In the genomic region with DNA sequence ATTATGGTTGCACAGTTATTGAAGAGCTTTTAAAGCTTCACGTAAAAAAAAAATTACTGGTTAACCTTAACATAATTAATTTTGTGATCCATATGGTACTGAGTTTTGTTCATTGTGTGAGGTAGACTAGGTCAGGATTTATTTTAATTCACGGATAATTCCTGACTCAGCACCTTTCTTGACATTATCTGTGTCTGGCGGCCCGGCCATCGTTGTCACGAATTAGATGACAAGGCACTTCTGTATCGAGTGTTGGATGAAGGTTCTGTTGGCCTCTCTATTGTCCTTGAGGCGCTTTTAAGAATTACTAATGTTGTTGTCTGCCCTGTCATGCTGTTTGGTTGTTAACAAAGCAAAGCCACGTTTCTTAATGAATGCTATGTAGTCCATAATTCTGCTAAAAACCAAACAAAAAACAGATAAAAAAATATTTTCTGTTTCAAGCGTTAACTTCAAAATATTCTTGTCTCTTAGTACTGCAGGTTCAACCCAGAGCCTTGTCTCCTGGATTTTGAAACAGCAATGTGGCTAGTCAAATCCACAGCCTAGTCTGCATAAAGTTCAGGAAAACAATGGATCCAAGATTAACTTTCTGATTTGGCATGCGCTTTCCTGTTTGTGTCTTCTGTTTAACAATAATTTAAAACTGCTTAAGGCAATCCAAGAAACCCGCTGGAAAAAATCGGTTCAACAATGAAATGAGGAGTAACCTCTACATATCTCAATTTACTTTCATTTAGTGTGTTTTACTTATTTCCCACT, we compare ENCODE assay signal across 16 mouse cellular contexts. TPM values are rescaled to one million over a fixed set of nuclear protein-coding genes. Genes with fewer than 3 reads are reported as not detected.
DNase-seq lines count a peak whose midpoint lies in the region; ATAC-seq lines count a peak whose summit lies in the region.
"Had no signal": no experiment of that assay in that cellular context is flagged by ENCODE, and none has a peak within 500 bp of the region (broad histone marks: within the 10 kb centered on the region; RNA-seq: fewer than 3 reads in every experiment).

No protein-coding gene starts in this region.

- no peak overlapping the region for H3K9ac ChIP-seq in kidney, embryonic 14.5 days (ENCODE audit: low read depth, low read length)
- H3K9ac ChIP-seq in liver, embryonic 11.5 days (ENCODE audit: low read depth, low read length) = no peak overlapping the region
- H3K9ac ChIP-seq: embryonic facial prominence, embryonic 15.5 days had no signal

- no peaks in the 10 kb centered on the region for H3K27me3 ChIP-seq in erythroblast, embryonic 14.5 days (ENCODE audit: control insufficient read depth)
- H3K27me3 ChIP-seq in kidney, embryonic 14.5 days (ENCODE audit: control insufficient read depth, insufficient read depth, low read length) = no peaks in the 10 kb centered on the region
- no peaks in the 10 kb centered on the region for H3K27me3 ChIP-seq in liver, embryonic 11.5 days (replicated peaks; ENCODE audit: control insufficient read depth, insufficient read depth, low read length)
- H3K27me3 ChIP-seq: embryonic facial prominence, embryonic 15.5 days; Patski had no signal

- peaks cover 20% of the 10 kb centered on the region for H3K4me1 ChIP-seq in erythroblast, embryonic 14.5 days (ENCODE audit: control insufficient read depth)
- no peaks in the 10 kb centered on the region for H3K4me1 ChIP-seq in kidney, embryonic 14.5 days (ENCODE audit: control insufficient read depth, insufficient read depth, low read length)
- no peaks in the 10 kb centered on the region for H3K4me1 ChIP-seq in liver, embryonic 11.5 days (replicated peaks; ENCODE audit: control insufficient read depth, insufficient read depth, low read length)
- H3K4me1 ChIP-seq: embryonic facial prominence, embryonic 15.5 days had no signal

- WGBS in kidney, embryonic 14.5 days = 83% methylated on average over 13 of the region's 13 CpGs
- 75% methylated on average over 13 of the region's 13 CpGs for whole genome bisulfite sequencing in liver, embryonic 11.5 days

- H3K4me3 ChIP-seq in erythroblast, embryonic 14.5 days (replicated peaks) = peak overlapping the region; percentile 76
- H3K4me3 ChIP-seq in kidney, embryonic 14.5 days (ENCODE audit: low read length) = no peak overlapping the region
- no peak overlapping the region for H3K4me3 ChIP-seq in liver, embryonic 11.5 days (ENCODE audit: low read depth, low read length)

- peaks cover 31% of the 10 kb centered on the region for H3K36me3 ChIP-seq in erythroblast, embryonic 14.5 days (ENCODE audit: control insufficient read depth)
- H3K36me3 ChIP-seq in kidney, embryonic 14.5 days (ENCODE audit: control insufficient read depth, insufficient read depth, low read length) = no peaks in the 10 kb centered on the region
- H3K36me3 ChIP-seq in liver, embryonic 11.5 days (ENCODE audit: control insufficient read depth, insufficient read depth, low read length) = no peaks in the 10 kb centered on the region
- H3K36me3 ChIP-seq: embryonic facial prominence, embryonic 15.5 days had no signal

- ATAC-seq in erythroblast, adult 5-6 weeks (replicated peaks; ENCODE audit: low FRiP score, poor library complexity, severe bottlenecking) = no peak
- no peak for ATAC-seq in kidney, embryonic 14.5 days (ENCODE audit: low FRiP score, low TSS enrichment)
- ATAC-seq in liver, embryonic 11.5 days (replicated peaks; ENCODE audit: low FRiP score) = 0 out of 2 replicates have a peak, but pooled peaks have one; percentile 10

- no peaks in the 10 kb centered on the region for H3K9me3 ChIP-seq in erythroblast, embryonic 14.5 days (ENCODE audit: control insufficient read depth, low read length)
- H3K9me3 ChIP-seq in kidney, embryonic 14.5 days (ENCODE audit: control insufficient read depth, low read length) = no peaks in the 10 kb centered on the region
- H3K9me3 ChIP-seq in liver, embryonic 11.5 days (ENCODE audit: control insufficient read depth, low read length) = no peaks in the 10 kb centered on the region
- H3K9me3 ChIP-seq: embryonic facial prominence, embryonic 15.5 days had no signal

- H3K27ac ChIP-seq in kidney, embryonic 14.5 days (ENCODE audit: low read depth, low read length) = no peak overlapping the region
- H3K27ac ChIP-seq in liver, embryonic 11.5 days (ENCODE audit: low read depth, low read length) = no peak overlapping the region
- H3K27ac ChIP-seq: embryonic facial prominence, embryonic 15.5 days had no signal

- peak overlapping the region; percentile 72; the same call in 1 of the 2 replicates for H3K4me2 ChIP-seq in kidney, embryonic 14.5 days (replicated peaks; ENCODE audit: low read depth, low read length)
- H3K4me2 ChIP-seq in liver, embryonic 11.5 days = peak overlapping the region; percentile 81

- DNase-seq in kidney, adult 11 months = no peak
- peak; percentile 72 for DNase-seq in adipocyte (ENCODE audit: low spot score)
- DNase-seq in liver, embryonic 11.5 days (ENCODE audit: low spot score) = no peak
- no peak for DNase-seq in cerebellum, postnatal 14 days
- DNase-seq in spleen, postnatal 4 days (ENCODE audit: low spot score in 2 of 2) = no peak
- DNase-seq: cerebellum, postnatal 36 days; right cerebral cortex, postnatal 14 days had no signal

RNA-seq across cellular contexts. Expression of a gene that starts 1.4 kb away (rescaled TPM):
- polyA plus RNA-seq in erythroblast, embryonic 14.5 days (2012) = 0.03 and 0.19 TPM in 2 replicates
- 2.3 and 5.2 TPM in 2 replicates for total RNA-seq in erythroblast, adult 5-6 weeks (2015; ENCODE audit: low replicate concordance)
- 0.51 and 2.0 TPM in 2 replicates for total RNA-seq in erythroblast, adult 5-6 weeks (2017; ENCODE audit: low replicate concordance)
- polyA plus RNA-seq in kidney, embryonic 14.5 days (2014; fragmentation: Nextera tagmentation; extraction: Ambion mirVana) = 6.5 and 10.2 TPM in 2 replicates
- polyA plus RNA-seq in liver, embryonic 11.5 days (2014; fragmentation: Nextera tagmentation; extraction: Ambion mirVana) = 8.1 and 11.5 TPM in 2 replicates
- total RNA-seq: neutrophil, adult 5-6 weeks had no signal

RNA-seq across cellular contexts. Expression of a gene that starts 20.6 kb away (rescaled TPM):
- polyA plus RNA-seq in erythroblast, embryonic 14.5 days (2012) = not detected in 2 replicates
- total RNA-seq in erythroblast, adult 5-6 weeks (2015; ENCODE audit: low replicate concordance) = not detected in 2 replicates
- total RNA-seq in erythroblast, adult 5-6 weeks (2017; ENCODE audit: low replicate concordance) = not detected in 2 replicates
- polyA plus RNA-seq in kidney, embryonic 14.5 days (2014; fragmentation: Nextera tagmentation; extraction: Ambion mirVana) = 0.23 and 0.31 TPM in 2 replicates
- polyA plus RNA-seq in liver, embryonic 11.5 days (2014; fragmentation: Nextera tagmentation; extraction: Ambion mirVana) = 0.51 and 0.57 TPM in 2 replicates
- total RNA-seq: gastrocnemius, adult 8-10 months; hematopoietic stem cell, adult 5-6 weeks; neutrophil, adult 5-6 weeks had no signal
- polyA plus RNA-seq: embryonic facial prominence, embryonic 15.5 days; heart, embryonic 11.5 days; Patski had no signal
